Mouse (Mus musculus) brown adipose tissue, adult 24 weeks (tissue): ENCODE data around the gene Rtn1. TPM values are rescaled to one million over a fixed set of nuclear protein-coding genes. Genes with fewer than 3 reads are reported as not detected.

Experiments
- H3K27ac ChIP-seq: fragments of 200-500 bp; replicated peaks from 2 replicates; pipeline ENCODE4 v1.5.1; 2012; ENCODE audit warnings: low read depth, mild to moderate bottlenecking, low read length
- H3K4me1 ChIP-seq: fragments of 200-500 bp; 2 replicates; pipeline ENCODE4 v1.6.1; 2012; ENCODE audit warnings: low read length, mixed read lengths; ENCODE audit not compliant: control insufficient read depth, insufficient read depth, insufficient read length
- H3K4me3 ChIP-seq: fragments of 200-500 bp; 2 replicates; pipeline ENCODE4 v1.5.1; 2012; ENCODE audit warnings: low read depth, mild to moderate bottlenecking, low read length, moderate library complexity; ENCODE audit not compliant: insufficient read depth
- polyA plus RNA-seq: library from polyadenylated mRNA; stranded (reverse); fragments of >200 nt; gene quantifications from 2 replicates; pipeline ENCODE4 v1.2.4, GENCODE M21; 2012; ENCODE audit not compliant: missing spikeins, insufficient read depth, insufficient read length

Gene Rtn1
- polyA plus RNA-seq, 1 experiment, result 1.5 TPM

DNA sequence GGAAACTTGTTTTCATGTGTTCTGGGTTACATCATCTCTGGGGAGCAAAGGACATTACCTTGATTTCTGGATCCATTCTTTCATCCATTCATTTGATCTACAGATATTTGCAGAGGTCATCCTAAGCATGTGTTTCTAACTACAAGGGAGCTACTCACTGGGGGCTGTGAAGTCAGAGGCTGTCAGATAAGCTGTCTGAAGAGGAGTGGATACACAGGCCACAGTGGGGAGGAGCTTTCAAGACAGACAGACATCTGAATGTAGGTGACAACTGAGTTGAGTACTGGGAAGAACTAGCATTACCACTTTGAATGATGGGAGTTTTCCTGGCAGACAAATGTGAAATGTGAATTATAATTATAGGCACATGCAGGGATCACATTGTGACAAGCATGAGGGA, 168.3 kb downstream of the Rtn1 start:
- Histone ChIP-seq H3K27ac (no peak overlapping the region), H3K4me1 (no peaks in the 10 kb centered on the region; the same call in 1 of the 2 replicates), H3K4me3 (no peak overlapping the region)

DNA sequence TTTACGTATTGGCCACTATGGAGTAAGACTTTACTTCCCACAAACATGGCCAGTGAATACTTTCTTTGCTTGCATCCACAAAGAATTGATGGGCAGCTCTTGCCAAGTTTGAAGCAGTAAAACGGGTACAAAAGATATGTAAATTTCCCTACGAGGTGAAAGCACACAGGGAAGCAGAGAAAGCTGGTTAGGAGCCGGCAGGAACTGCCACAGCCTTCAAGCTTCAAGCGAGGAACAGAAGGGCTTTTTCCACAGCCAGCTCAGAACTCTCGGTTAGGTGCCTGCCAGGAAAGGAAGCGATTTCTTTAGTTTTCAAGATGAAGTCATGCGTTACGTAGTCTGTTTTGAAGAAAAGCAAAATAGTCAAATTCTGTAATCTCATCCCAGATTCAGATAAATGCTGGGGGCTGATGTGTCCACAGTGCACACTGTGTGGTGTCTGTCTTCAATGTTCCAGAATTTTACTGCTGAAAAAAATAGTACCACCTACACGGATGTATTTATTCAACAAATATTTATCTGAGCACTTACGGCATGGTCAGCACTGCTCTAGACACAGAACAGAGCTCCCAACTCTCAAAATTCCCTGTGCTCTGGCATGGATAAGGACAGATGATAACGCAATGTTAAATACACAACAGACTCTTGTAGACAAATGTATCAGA, 169.5 kb downstream of the Rtn1 start:
- H3K4me3 ChIP-seq, result no peak overlapping the region
- H3K27ac ChIP-seq, result no peak overlapping the region
- no peaks in the 10 kb centered on the region; the same call in 1 of the 2 replicates for H3K4me1 ChIP-seq

DNA sequence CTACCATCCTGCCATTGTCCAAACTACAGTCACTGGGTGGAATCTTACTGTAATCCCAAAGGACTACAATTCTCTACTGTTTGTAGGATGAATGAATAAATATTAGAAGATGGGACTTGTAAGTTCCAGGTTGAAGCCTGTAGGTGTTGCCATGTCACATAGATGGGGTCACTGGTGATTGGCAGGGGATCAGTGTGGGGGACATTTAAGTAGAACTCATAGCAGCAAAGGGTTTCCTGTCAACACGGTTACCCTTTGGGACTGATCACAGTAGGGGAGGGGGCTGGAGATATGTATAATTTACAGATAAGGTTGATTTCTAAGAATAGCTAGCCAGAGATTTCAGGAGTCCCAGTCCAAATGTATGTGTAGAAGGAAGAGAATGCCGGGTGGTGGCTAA, 171.6 kb downstream of the Rtn1 start:
- no peak overlapping the region for H3K27ac ChIP-seq
- H3K4me1 ChIP-seq, result no peaks in the 10 kb centered on the region; the same call in 1 of the 2 replicates
- no peak overlapping the region for H3K4me3 ChIP-seq

DNA sequence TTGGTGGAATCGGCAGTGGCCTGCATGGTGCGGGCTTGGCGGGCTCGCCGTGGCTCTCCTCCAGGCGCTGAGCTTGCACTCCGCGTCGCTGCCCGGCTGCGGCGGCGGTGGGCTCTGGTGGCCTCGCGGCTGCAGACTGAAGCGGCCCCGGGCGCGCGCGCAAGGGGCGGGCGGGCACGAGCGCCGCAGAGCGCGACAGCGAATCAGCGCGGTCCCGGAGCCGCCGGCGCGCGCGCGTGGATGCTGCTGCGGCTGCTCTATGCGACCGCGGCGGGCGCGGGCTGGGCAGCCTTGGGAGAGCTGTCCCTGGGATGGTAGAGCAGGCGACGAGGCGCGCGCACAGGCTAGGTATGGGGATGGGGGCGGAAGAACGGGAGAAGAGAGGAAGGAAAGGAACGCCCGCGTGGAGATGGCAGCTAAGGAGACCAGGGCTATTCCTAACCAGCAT, 172.3 kb downstream of the Rtn1 start:
- H3K27ac ChIP-seq, result no peak overlapping the region
- H3K4me1 ChIP-seq, result no peaks in the 10 kb centered on the region; the same call in 1 of the 2 replicates
- peak overlapping the region; percentile 52 for H3K4me3 ChIP-seq

DNA sequence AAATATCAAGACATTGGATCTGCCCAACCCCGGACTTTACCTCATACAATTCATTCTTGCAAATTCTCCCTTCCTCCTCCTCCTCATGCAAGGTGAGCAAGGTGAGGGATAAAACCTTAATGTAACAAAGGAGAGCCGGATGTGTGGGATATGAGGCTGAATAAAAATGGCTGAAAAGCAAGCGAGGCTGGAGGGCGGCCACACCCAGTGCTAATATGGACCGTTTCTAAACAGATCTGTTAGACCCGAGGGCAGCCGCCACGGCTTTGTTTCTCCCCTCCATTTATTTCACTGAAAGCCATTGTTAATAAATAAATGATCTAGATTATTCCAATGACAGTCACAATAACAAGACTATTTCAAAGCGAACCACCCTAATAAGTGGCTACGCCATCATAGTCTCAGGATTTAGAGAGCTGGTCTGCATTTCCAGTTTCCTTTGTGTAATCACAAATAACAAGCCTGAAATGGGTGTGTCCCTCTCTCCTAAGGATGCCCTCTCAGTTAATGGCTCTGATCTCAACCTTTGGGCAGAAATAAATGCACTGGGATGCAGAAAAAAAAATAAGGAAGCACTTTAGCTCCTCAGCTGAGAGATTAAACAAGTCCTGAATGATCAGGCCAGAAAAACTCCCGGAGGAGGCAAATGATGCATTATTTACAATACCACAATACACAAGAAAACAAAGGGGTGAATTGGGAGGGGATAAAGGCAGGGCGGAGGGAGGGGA, 173.1 kb downstream of the Rtn1 start:
- H3K4me3 ChIP-seq, result peak overlapping the region; percentile 52; the same call in 1 of the 2 replicates
- H3K4me1 ChIP-seq, result no peaks in the 10 kb centered on the region; the same call in 1 of the 2 replicates
- H3K27ac ChIP-seq, result no peak overlapping the region

DNA sequence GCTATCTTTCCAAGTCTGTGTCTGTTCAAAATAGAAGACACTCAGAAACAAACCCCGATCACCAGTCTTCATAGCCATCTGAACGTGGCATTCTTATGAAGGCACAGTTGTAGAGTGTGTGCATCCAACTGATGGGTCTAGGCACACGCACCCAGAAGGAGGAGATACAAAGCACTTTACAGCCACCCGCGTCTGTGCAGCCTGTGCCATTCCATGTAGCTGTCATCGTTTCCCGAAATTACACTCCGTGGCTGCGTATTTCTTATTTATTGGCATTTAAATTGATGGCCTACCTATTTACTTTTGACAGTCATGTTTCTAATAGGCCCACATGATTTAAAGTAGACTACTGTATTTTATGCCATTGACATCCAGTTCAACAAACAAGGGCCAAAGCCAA, 173.9 kb downstream of the Rtn1 start:
- H3K27ac ChIP-seq, result no peak overlapping the region

DNA sequence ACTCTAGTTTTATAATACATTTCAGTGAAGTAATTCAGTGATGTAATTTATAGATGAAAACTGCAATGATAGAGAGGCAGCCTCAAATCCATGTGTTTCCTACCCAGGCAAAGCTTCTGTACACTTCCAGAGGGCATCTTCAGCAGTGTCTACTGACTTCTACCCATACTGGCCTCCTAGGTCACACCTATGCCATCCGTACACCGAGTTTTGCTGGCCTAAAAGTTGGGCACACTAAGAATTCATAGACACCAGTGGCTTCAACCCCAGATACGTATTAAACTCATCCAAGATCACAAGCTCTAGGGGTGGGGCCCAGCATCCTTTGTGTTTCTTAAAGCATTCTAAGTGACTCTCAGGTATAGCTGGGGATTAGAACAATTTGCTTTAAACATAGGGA, 174.7 kb downstream of the Rtn1 start:
- no peak overlapping the region for H3K27ac ChIP-seq
- H3K4me1 ChIP-seq, result no peaks in the 10 kb centered on the region; the same call in 1 of the 2 replicates
- H3K4me3 ChIP-seq, result no peak overlapping the region

More for the DNA sequence above, 173.9 kb downstream of the Rtn1 start:
- no peak overlapping the region for H3K4me3 ChIP-seq
- no peaks in the 10 kb centered on the region; the same call in 1 of the 2 replicates for H3K4me1 ChIP-seq

DNA sequence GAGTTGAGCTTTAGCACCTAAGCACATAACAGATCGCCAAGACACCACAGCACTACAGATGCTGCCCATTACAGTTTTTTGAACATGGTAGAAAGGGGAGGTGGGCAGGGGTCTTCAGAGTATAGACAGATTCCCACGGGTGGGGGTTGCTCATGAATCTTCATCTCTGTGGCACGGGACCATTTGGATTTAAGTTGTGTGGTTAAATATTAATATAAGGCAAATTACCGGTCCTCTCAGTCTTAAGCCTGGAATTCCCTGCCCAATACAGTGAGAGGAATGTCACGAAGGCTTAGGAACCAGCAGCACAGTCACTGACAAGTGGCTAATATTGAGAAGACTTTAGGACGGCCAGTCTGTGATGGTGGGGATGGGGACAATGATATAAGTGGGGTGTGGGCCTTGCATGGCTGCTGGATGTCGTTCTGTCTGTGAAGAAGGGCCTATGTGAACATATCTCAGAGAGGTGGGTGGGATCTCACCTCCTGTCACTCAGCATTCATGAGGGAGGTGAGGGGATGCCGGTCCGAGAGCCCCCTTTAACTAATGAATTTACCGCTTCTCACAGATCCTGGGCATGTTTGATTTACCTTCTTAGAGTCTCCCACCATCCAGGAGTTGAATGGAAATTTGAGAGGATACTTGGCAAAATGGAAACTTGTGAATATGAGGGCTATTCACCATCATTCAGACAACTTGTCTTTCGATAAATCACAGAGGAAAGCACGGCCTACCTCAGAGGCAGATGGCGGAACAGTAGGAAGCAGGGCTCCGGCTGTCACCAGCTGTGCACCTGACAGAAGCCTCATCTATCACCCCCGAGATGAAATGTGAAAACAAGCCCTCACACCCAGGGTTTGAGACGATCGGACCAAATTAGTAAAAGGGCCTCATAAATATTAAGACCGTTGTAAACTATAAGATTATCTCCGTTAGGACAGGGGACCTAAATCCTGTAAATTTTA, 175.7 kb downstream of the Rtn1 start:
- H3K4me3 ChIP-seq, result no peak overlapping the region
- H3K4me1 ChIP-seq, result no peaks in the 10 kb centered on the region; the same call in 1 of the 2 replicates

DNA sequence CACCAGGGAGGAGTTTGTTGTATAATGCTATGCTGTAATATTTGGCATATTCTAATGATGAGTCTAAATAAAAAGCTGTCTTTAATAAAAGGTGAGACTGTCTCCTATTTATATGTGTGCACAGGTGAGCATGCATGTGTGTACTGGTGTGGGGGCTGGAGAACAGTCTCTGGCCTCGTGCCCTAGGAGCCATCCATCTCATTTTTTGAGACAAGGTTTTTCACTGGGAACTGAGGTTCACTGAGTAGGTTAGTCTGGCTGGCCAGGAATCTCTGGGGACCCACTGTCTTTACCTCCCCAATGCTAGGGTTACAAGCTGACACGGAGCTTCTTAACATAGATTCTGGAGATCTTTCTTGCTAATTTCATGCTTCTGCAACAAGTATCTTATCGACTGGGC, 176.7 kb downstream of the Rtn1 start:
- no peaks in the 10 kb centered on the region; the same call in 1 of the 2 replicates for H3K4me1 ChIP-seq
- H3K27ac ChIP-seq, result no peak overlapping the region
- no peak overlapping the region for H3K4me3 ChIP-seq

More for the DNA sequence above, 175.7 kb downstream of the Rtn1 start:
- no peak overlapping the region for H3K27ac ChIP-seq

DNA sequence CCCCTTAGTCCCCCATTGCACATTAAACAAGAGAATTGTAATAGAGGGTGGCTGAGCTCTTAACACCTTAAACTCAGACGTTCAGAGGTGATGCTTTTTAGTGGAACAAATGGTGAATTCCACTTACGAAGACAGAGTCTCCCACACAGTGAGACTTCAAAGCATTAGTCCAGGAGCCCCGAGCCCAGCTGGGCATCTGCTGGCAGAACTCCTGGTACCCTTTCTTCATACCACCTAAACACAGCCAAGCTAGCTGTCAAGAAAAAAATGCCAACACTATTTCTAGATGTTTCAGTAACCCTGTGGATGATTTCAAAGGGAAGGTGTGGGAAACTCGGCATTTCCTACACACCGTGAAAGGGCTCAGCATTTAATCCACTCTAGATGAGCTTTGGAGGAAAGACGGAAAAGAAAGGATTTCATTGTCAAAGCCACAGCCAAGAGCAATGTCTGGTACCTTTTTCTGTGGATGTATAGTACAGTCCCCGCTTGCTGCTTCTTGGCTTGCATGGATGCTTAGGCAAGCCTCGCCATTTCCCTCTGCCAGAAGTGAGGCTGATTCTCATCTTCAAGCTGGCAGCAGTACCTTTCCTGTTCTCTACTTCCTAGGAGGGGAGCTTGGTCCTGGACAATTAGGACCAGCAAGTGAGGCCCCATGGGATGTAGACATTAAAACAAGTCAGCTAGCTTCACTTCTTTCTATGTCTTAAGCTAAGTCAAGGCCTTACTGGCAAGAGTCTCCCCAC, 179.2 kb downstream of the Rtn1 start:
- Histone ChIP-seq H3K27ac (no peak overlapping the region), H3K4me3 (no peak overlapping the region), H3K4me1 (no peaks in the 10 kb centered on the region)

DNA sequence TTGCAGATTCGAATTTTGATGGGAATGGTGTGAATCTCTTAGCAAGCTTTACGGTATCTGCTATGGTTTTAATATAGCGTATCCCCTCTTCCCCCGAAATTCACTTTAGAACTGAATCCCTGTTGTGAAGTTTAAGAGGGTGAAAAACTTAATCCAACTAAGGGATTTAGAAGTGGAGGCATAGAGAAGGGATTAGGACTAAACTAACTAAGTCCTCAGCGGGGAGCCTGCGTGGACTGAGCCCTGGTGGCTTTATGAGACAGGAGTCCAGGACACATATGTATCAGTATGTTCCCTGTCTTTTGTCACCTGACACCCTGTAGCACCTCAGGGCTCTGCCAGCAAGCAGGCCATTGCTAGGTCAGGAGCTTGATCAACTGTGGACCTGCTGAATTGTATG, 181.1 kb downstream of the Rtn1 start:
- Histone ChIP-seq H3K27ac (no peak overlapping the region), H3K4me1 (no peaks in the 10 kb centered on the region), H3K4me3 (no peak overlapping the region)

DNA sequence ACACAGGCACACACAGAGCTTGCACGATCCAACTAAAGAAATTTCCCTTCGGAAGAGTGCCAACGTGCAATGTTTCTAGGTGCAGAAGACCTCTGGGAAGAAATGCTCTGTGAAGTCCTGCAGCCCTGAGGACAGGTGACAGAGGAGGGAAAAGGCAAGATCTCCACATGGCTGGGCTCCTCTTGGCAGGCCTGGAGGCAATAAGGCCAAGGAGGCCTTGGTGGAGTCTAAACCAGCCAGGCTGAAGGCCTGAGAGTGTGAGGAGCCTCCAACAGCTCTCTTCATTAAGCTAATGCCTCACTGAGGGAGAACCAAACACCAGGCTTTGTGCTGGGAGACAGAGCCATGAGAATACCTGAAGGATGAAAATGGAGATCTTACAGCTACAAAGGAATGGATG, 183.5 kb downstream of the Rtn1 start:
- Histone ChIP-seq H3K4me3 (no peak overlapping the region), H3K4me1 (no peaks in the 10 kb centered on the region), H3K27ac (no peak overlapping the region)

DNA sequence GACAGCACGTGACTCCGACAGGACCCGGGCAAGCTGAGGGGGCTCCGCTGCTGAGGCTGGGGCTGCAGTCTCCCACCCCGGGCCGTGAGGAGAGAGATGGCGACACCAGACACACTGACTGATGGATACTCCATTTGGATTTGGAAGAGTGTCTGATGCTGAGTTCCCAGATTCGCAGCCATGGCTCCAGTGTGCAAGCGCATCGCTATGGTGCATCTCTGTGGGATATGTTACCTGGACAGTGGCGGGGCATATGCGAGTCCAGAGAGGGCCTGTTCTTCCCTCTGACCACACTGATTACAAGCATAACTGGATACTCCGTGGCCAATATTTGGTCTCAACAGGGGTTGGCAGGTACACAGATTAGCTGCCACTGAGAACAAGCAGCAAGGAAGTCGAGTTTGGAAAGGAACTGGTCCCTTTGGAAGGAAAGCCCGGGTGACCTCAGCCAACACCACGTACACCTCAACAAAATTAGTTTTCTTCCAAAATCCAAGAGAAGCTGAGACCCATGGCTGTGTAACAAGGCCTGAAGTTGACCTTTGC, 185.2 kb downstream of the Rtn1 start:
- Histone ChIP-seq H3K4me1 (no peaks in the 10 kb centered on the region), H3K27ac (no peak overlapping the region), H3K4me3 (no peak overlapping the region)

DNA sequence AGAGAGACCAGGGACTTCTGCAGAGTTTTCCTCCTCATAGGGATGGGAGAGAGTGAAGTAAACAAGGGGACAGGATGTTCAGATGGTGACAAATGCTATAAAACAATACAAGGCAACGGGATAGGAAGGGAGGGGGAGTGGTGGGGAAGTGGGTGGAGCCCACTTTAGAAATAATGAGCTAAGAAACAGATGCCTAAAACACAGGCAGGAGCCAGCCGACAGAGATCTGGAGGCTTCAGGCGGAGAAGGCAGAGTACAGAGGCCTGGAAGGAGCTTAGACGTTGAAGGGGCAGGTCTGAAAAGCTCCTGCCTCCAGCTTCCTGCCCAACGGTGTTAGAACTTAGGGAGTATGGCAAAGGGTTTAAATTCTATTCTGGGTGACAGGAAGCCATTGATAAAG, 195.3 kb downstream of the Rtn1 start:
- Histone ChIP-seq H3K4me3 (peak overlapping the region; percentile 34; the same call in 1 of the 2 replicates), H3K4me1 (0 out of 2 replicates have a peak, but pooled peaks cover 4% of the 10 kb centered on the region), H3K27ac (peak overlapping the region; percentile 87)
